Mouse (Mus musculus) kidney, adult 2 months (tissue): Measurements from ENCODE around the gene Dcun1d2. TPM values are rescaled to one million over a fixed set of nuclear protein-coding genes. Genes with fewer than 3 reads are reported as not detected.

ENCODE experiments used
- DNase-seq: peaks from one replicate; pipeline ENCODE4 v3.0.0; 2021
- H3K27ac ChIP-seq: fragments of 200-500 bp; 2 replicates; pipeline ENCODE4 v1.5.1; 2012; ENCODE audit warnings: low read depth, low read length, control low read depth, inconsistent platforms; ENCODE audit not compliant: insufficient read depth
- H3K27me3 ChIP-seq: fragments of 200-500 bp; replicated peaks from 2 replicates; pipeline ENCODE4 v1.6.1; 2012; ENCODE audit warnings: mild to moderate bottlenecking, moderate library complexity, low read length, inconsistent platforms; ENCODE audit not compliant: control insufficient read depth, insufficient read depth
- H3K36me3 ChIP-seq: fragments of 200-500 bp; 2 replicates; pipeline ENCODE4 v1.6.1; 2012; ENCODE audit warnings: mild to moderate bottlenecking, moderate library complexity, low read length, inconsistent platforms; ENCODE audit not compliant: control insufficient read depth, insufficient read depth
- H3K4me1 ChIP-seq: fragments of 200-500 bp; 2 replicates; pipeline ENCODE4 v1.6.1; 2011; ENCODE audit warnings: low read length; ENCODE audit not compliant: control insufficient read depth, insufficient read depth
- H3K4me3 ChIP-seq: fragments of 200-500 bp; 2 replicates; pipeline ENCODE4 v1.5.1; 2011; ENCODE audit warnings: mild to moderate bottlenecking, low read depth, low read length, control low read depth; ENCODE audit not compliant: insufficient read depth
- CTCF ChIP-seq: fragments of 200-500 bp; conservative IDR thresholded peaks from 2 replicates; pipeline ENCODE4 v1.5.1; 2011; ENCODE audit warnings: low read depth, mild to moderate bottlenecking, control low read depth, low read length, moderate library complexity, mixed read lengths; ENCODE audit not compliant: insufficient read depth, insufficient read length
- POLR2A ChIP-seq: fragments of 200-500 bp; IDR thresholded peaks from one replicate; pipeline ENCODE4 v1.6.1; 2011; ENCODE audit warnings: low read depth, low read length, control low read depth
- WGBS: fragments of 180-500 bp; shearing (Covaris S2); methylation state at CpG from one replicate; pipeline ENCODE4 v1.1.7; 2018; 5-methylcytosine and 5-hydroxymethylcytosine counted together
- polyA plus RNA-seq: library from polyadenylated mRNA; depleted of rRNA; stranded (reverse); fragments of >200 nt; gene quantifications from 2 replicates; pipeline ENCODE4 v1.2.3, GENCODE M21; 2012; rRNA removed

Gene Dcun1d2
- polyA plus RNA-seq, 1 experiment = 25.0 TPM

GRCm38 (mm10) chr8:13208627-13209355 lies 79.1 kb downstream of the Dcun1d2 start:
- peak; percentile 63 for DNase-seq

GRCm38 (mm10) chr8:13206290-13206689 lies 81.6 kb downstream of the Dcun1d2 start:
- no peaks in the 10 kb centered on the region for H3K27me3 ChIP-seq
- no peak overlapping the region for H3K27ac ChIP-seq
- TF ChIP-seq POLR2A = no peak
- no peak for TF ChIP-seq CTCF
- no peak for DNase-seq
- H3K36me3 ChIP-seq = no peaks in the 10 kb centered on the region
- H3K4me3 ChIP-seq = no peak overlapping the region
- WGBS = 50% methylated on average over 5 of the region's 5 CpGs
- peaks cover 3% of the 10 kb centered on the region; the same call in 1 of the 2 replicates for H3K4me1 ChIP-seq

More at GRCm38 (mm10) chr8:13208627-13209355, 79.1 kb downstream of the Dcun1d2 start:
- Histone ChIP-seq H3K4me3 (no peak overlapping the region), H3K27ac (no peak overlapping the region), H3K4me1 (0 out of 2 replicates have a peak, but pooled peaks cover 3% of the 10 kb centered on the region), H3K36me3 (no peaks in the 10 kb centered on the region), H3K27me3 (no peaks in the 10 kb centered on the region)
- 31% methylated on average over 6 of the region's 6 CpGs for WGBS
- TF ChIP-seq CTCF = peak; percentile 59
- TF ChIP-seq POLR2A = no peak

Other genes starting within 250 kb of the Dcun1d2 start
- 11.7 and 13.3 TPM in 2 replicates for gene Proz, start 227.2 kb downstream of the Dcun1d2 start, polyA plus RNA-seq
- 17.3 and 18.7 TPM in 2 replicates for gene Pcid2, start 182.7 kb downstream of the Dcun1d2 start, polyA plus RNA-seq
- 34.4 and 38.0 TPM in 2 replicates for gene Cul4a, start 182.5 kb downstream of the Dcun1d2 start, polyA plus RNA-seq
- 1,404 and 1,744 TPM in 2 replicates for gene Lamp1, start 129.0 kb downstream of the Dcun1d2 start, polyA plus RNA-seq
- gene Grtp1, start 87.5 kb downstream of the Dcun1d2 start, polyA plus RNA-seq = 66.4 and 71.2 TPM in 2 replicates
- 0.18 and 0.99 TPM in 2 replicates for gene Adprhl1, start 34.0 kb downstream of the Dcun1d2 start, polyA plus RNA-seq
- gene Tmco3, start 59 bp upstream of the Dcun1d2 start, polyA plus RNA-seq = 70.0 and 72.5 TPM in 2 replicates
- gene Tfdp1, start 50.6 kb upstream of the Dcun1d2 start, polyA plus RNA-seq = 26.3 and 26.6 TPM in 2 replicates
- 0.20 and 0.26 TPM in 2 replicates for gene Atp4b, start 108.7 kb upstream of the Dcun1d2 start, polyA plus RNA-seq
- gene Grk1, start 117.0 kb upstream of the Dcun1d2 start, polyA plus RNA-seq = 0.02 TPM in 1 of 2 replicates, not detected in the other
- 1.3 and 1.8 TPM in 2 replicates for gene Tmem255b, start 147.1 kb upstream of the Dcun1d2 start, polyA plus RNA-seq
- gene Gas6, start 206.4 kb upstream of the Dcun1d2 start, polyA plus RNA-seq = 461 and 486 TPM in 2 replicates